Mouse (Mus musculus): Measurements from ENCODE around the gene Krtap13.

DNA sequence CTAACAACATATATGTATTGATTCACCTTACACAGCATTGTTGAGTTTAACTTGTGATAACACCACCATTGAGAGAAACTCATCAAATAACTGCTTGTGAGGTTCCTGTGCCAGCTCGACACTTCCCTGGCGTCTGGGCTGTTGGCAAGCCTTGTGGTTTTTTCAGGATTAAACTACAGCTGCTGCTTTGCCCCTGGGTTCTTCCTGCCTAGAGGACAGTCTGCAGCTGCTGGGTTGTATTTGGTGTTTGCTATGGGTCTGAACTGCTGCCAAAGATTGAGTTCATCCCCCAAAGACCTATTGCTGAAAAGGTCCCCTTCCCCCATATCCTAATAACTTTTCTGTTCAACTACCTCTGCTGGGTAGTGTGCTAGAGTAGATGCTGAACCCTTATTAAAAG, 16.0 kb downstream of the Krtap13 start:
- TF ChIP-seq CTCF (IDR thresholded peaks at IDR 0.05 in 2 of 3, conservative IDR thresholded peaks at IDR 0.05 in 1 of 3; ENCODE audit: control insufficient read depth in 1 of 3, insufficient read depth in 1 of 3, low read depth in 2 of 3, low read length in 3 of 3, poor library complexity in 1 of 3, severe bottlenecking in 1 of 3): no peak
- no peak for TF ChIP-seq MAX (IDR thresholded peaks at IDR 0.05; ENCODE audit: low read length)
- no peak for TF ChIP-seq ZMIZ1 (IDR thresholded peaks at IDR 0.05; ENCODE audit: low read depth, low read length)
- TF ChIP-seq GATA1 (IDR thresholded peaks at IDR 0.05; ENCODE audit: low read depth, low read length): no peak
- no peak for TF ChIP-seq HCFC1 (IDR thresholded peaks at IDR 0.05; ENCODE audit: low read depth, low read length)
- TF ChIP-seq EP300 (IDR thresholded peaks at IDR 0.05; ENCODE audit: low read depth in 1 of 2, low read length in 2 of 2): no peak
- no peak for TF ChIP-seq SIN3A (IDR thresholded peaks at IDR 0.05; ENCODE audit: low read length)
- no peak for TF ChIP-seq CHD1 (IDR thresholded peaks at IDR 0.05; ENCODE audit: low read depth, low read length)
- no peak for TF ChIP-seq POLR2A (IDR thresholded peaks at IDR 0.05; ENCODE audit: control insufficient read depth in 1 of 2, insufficient read depth in 1 of 2, low read depth in 1 of 2, low read length in 2 of 2, poor library complexity in 1 of 2)
- TF ChIP-seq BHLHE40 (IDR thresholded peaks at IDR 0.05; ENCODE audit: borderline replicate concordance, low read depth, low read length): no peak
- TF ChIP-seq ELF1 (IDR thresholded peaks at IDR 0.05; ENCODE audit: low read depth, low read length): no peak
- no peak for TF ChIP-seq JUND (IDR thresholded peaks at IDR 0.05; ENCODE audit: low read depth, low read length)

Data from MEL (cell line).